In the genomic region with DNA sequence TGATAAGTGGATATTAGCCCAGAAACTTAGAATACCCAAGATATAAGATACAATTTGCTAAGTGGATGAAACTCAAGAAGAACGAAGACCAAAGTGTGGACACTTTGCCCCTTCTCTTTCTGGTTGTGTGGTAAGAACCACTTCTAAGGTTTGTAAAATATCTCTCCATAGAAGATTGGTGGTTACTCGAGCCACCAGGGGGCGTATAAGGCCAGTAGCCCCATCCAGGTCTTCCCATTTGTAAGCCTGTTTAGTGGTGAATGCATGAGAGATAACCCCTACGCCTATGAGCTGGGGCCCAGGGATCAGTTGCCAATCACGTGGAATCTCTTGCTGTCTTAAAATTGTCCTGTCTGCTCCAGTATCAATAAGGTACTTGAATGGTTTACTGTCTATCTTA, we compare ENCODE assay signal across 20 mouse cellular contexts.
"Had no signal": no experiment of that assay in that cellular context is flagged by ENCODE, and none has a peak within 500 bp of the region (broad histone marks: within the 10 kb centered on the region; RNA-seq: fewer than 3 reads in every experiment).

No protein-coding gene starts in this region.

- H3K36me3 ChIP-seq: lung, embryonic 15.5 days; midbrain, embryonic 12.5 days; neural tube, embryonic 13.5 days; neural tube, embryonic 15.5 days; stomach, embryonic 15.5 days had no signal

- DNase-seq: liver, postnatal 0 days; lung, adult 2 months; lung, postnatal 14 days; lung, postnatal 36 days; midbrain, embryonic 14.5 days; right cerebral cortex, postnatal 14 days; thymus, adult 2 months; thymus, postnatal 25 days; thymus, postnatal 4 days had no signal

- H3K9me3 ChIP-seq: lung, embryonic 15.5 days; midbrain, embryonic 12.5 days; neural tube, embryonic 13.5 days; stomach, embryonic 15.5 days had no signal

- H3K9ac ChIP-seq: liver, postnatal 0 days; lung, embryonic 15.5 days; midbrain, embryonic 12.5 days; neural tube, embryonic 13.5 days; neural tube, embryonic 15.5 days; stomach, embryonic 15.5 days had no signal

- H3K27me3 ChIP-seq: lung, embryonic 15.5 days; megakaryocyte, embryonic 14.5 days; midbrain, embryonic 12.5 days; neural tube, embryonic 13.5 days; neural tube, embryonic 15.5 days; stomach, embryonic 15.5 days had no signal

- H3K4me3 ChIP-seq: lung, embryonic 15.5 days; megakaryocyte, embryonic 14.5 days; midbrain, embryonic 12.5 days; myocyte; neural tube, embryonic 13.5 days; neural tube, embryonic 15.5 days; stomach, embryonic 15.5 days had no signal

- H3K4me1 ChIP-seq: lung, embryonic 15.5 days; megakaryocyte, embryonic 14.5 days; midbrain, embryonic 12.5 days; neural tube, embryonic 13.5 days; neural tube, embryonic 15.5 days; stomach, embryonic 15.5 days had no signal

- H3K27ac ChIP-seq: lung, embryonic 15.5 days; macrophage; midbrain, embryonic 12.5 days; neural tube, embryonic 13.5 days; neural tube, embryonic 15.5 days; stomach, embryonic 15.5 days; stomach, postnatal 0 days had no signal

- ATAC-seq: liver, postnatal 0 days; lung, postnatal 0 days; midbrain, embryonic 16.5 days had no signal

- H3K4me2 ChIP-seq: lung, embryonic 15.5 days; midbrain, embryonic 12.5 days; neural tube, embryonic 13.5 days; neural tube, embryonic 15.5 days; stomach, embryonic 15.5 days had no signal
